Mouse (Mus musculus): ENCODE measurements around the gene Dld. TPM values are rescaled to one million over a fixed set of nuclear protein-coding genes. Genes with fewer than 3 reads are reported as not detected.

Gene Dld
- polyA plus RNA-seq, 1 experiment: 15.9 TPM

DNA sequence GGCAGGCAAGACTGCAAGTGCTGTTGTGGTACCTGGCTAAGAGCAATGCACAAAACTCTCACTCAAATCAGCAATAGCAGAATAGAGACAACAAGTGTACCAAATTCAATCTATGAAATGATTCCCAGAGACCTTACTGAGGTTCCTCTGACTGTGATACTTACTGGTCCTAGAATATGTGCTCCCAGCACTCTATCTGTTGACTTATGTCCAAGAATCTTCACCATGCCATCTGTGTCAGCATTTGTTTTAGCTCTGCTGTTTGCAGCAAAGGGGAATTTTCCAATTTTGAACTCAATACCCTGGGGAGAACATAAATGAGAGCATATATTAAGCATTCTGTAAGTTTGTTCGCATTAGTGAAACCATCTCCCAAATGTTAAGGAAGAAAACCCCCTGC lies 18.0 kb downstream of the Dld start:
- Histone ChIP-seq H3K4me1 (ENCODE audit: control insufficient read depth, insufficient read depth, low read length) (no peaks in the 10 kb centered on the region), H3K4me3 (replicated peaks; ENCODE audit: extremely low read depth, low read depth, low read length) (no peak overlapping the region)
- TF ChIP-seq POLR2A (IDR thresholded peaks at IDR 0.05; ENCODE audit: borderline replicate concordance, extremely low read depth, low read depth, low read length) (no peak), CTCF (IDR thresholded peaks at IDR 0.05; ENCODE audit: insufficient read depth, low read length) (no peak)
- 85% methylated on average over 1 of the region's 1 CpGs for WGBS
- no peak for DNase-seq

- TF ChIP-seq POLR2A (IDR thresholded peaks at IDR 0.05; ENCODE audit: borderline replicate concordance, extremely low read depth, low read depth, low read length): no peak
- no peak for TF ChIP-seq CTCF (IDR thresholded peaks at IDR 0.05; ENCODE audit: insufficient read depth, low read length)
- 89% methylated on average over 9 of the region's 9 CpGs for WGBS
- Histone ChIP-seq H3K4me1 (ENCODE audit: control insufficient read depth, insufficient read depth, low read length) (no peaks in the 10 kb centered on the region), H3K4me3 (replicated peaks; ENCODE audit: extremely low read depth, low read depth, low read length) (no peak overlapping the region)
- no peak for DNase-seq
These were observed 24.1 kb downstream of the Dld start for GRCm38 (mm10) chr12:31327139-31327538.

DNA sequence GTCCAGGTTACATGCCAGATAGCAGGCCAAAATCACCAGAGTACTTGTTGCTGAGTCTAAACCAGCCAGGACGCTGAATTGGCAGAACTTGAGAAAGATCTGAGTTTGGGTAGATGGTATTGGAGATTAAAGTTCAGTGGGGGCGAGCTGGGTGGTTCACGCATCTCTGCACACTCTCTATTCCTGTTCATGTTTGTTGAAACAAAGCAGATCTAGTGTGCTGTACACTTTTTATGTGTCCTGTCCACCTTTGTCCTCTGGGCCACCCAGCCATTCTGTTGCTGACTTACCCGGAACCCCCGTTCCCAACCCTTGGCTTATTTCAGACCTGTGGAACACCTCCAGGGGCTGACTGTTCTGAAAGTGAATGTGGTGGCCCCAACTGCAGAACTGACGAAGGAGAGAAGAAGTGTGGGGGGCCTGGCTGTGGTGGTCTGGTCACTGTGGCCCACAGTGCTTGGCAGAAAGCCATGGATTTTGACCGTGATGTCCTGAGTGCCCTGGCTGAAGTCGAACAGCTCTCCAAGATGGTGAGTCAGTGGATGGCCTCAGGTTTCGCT lies 28.0 kb downstream of the Dld start:
- Histone ChIP-seq H3K4me3 (replicated peaks; ENCODE audit: extremely low read depth, low read depth, low read length) (no peak overlapping the region), H3K4me1 (ENCODE audit: control insufficient read depth, insufficient read depth, low read length) (no peaks in the 10 kb centered on the region)
- DNase-seq: no peak
- no peak for TF ChIP-seq POLR2A (IDR thresholded peaks at IDR 0.05; ENCODE audit: borderline replicate concordance, extremely low read depth, low read depth, low read length)
- TF ChIP-seq CTCF (IDR thresholded peaks at IDR 0.05; ENCODE audit: insufficient read depth, low read length): no peak
- WGBS: 88% methylated on average over 9 of the region's 9 CpGs

- Histone ChIP-seq H3K4me1 (ENCODE audit: control insufficient read depth, insufficient read depth, low read length) (no peaks in the 10 kb centered on the region), H3K4me3 (replicated peaks; ENCODE audit: extremely low read depth, low read depth, low read length) (no peak overlapping the region)
- 81% methylated on average over 1 of the region's 1 CpGs for WGBS
- DNase-seq: no peak
- TF ChIP-seq POLR2A (IDR thresholded peaks at IDR 0.05; ENCODE audit: borderline replicate concordance, extremely low read depth, low read depth, low read length): no peak
- no peak for TF ChIP-seq CTCF (IDR thresholded peaks at IDR 0.05; ENCODE audit: insufficient read depth, low read length)
These were observed 29.7 kb downstream of the Dld start for GRCm38 (mm10) chr12:31321532-31321931.

GRCm38 (mm10) chr12:31320817-31321216 lies 30.4 kb downstream of the Dld start:
- TF ChIP-seq POLR2A (IDR thresholded peaks at IDR 0.05; ENCODE audit: borderline replicate concordance, extremely low read depth, low read depth, low read length): no peak
- no peak for TF ChIP-seq CTCF (IDR thresholded peaks at IDR 0.05; ENCODE audit: insufficient read depth, low read length)
- H3K4me1 ChIP-seq (ENCODE audit: control insufficient read depth, insufficient read depth, low read length): no peaks in the 10 kb centered on the region
- WGBS: 88% methylated on average over 13 of the region's 13 CpGs
- H3K4me3 ChIP-seq (replicated peaks; ENCODE audit: extremely low read depth, low read depth, low read length): no peak overlapping the region
- DNase-seq: no peak

DNA sequence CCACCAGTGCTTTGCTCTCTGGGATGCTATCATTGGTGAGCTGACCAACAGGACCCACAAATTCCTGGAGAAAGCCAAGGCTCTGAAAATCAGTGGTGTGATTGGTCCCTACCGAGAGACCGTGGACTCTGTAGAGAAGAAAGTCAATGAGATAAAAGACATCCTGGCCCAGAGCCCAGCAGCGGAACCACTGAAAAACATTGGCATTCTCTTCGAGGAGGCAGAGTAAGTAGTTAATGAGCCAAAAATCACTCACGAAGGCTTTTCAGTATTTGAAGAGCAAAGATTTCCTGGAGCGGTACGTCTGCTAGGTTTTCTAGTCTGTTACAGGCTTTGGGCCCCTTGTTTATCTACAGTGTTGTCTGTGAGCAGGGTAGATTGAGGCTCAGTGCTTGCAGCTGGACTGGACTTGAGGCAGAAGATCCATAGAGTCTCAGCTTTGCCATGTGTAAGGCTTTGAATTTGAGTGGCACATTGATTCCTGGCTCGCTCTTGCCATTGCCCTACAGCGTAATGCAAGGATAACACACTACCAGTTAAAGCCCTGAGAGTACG lies 32.8 kb downstream of the Dld start:
- Histone ChIP-seq H3K4me3 (replicated peaks; ENCODE audit: extremely low read depth, low read depth, low read length) (no peak overlapping the region), H3K4me1 (ENCODE audit: control insufficient read depth, insufficient read depth, low read length) (no peaks in the 10 kb centered on the region)
- 71% methylated on average over 10 of the region's 10 CpGs for WGBS
- no peak for DNase-seq
- TF ChIP-seq POLR2A (IDR thresholded peaks at IDR 0.05; ENCODE audit: borderline replicate concordance, extremely low read depth, low read depth, low read length) (no peak), CTCF (IDR thresholded peaks at IDR 0.05; ENCODE audit: insufficient read depth, low read length) (no peak)

DNA sequence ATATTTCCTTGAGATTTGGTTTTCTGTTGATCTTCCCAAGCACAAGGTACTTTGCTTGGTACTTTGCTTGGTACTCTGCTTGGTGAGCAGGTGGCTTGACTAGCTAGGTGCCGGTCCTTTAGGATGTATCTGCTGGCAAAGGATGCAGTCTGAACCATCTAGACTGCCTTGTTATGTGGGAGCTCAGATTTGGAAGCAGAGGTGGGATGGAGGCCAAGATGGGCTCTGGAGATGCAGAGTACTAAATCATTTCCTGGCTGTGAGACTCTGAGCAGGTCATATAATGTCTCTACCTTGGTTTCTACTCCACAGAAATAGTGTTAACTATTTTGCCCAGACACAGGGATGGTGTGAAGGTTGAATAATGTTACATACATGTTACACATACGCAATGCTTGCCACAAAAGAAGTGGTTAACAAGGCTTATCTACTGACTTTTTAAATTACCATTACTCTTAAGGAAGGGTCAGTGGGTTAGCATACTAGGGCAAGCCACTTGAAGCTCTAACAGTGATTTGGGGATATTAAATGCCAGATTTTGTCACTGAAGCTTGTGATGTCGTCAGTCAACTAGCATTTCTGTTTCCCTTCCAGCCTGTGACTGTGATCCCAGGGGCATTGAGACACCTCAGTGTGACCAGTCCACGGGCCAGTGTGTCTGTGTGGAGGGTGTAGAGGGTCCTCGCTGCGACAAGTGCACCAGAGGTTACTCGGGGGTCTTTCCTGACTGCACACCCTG lies 33.4 kb downstream of the Dld start:
- DNase-seq: no peak
- TF ChIP-seq POLR2A (IDR thresholded peaks at IDR 0.05; ENCODE audit: borderline replicate concordance, extremely low read depth, low read depth, low read length) (no peak), CTCF (IDR thresholded peaks at IDR 0.05; ENCODE audit: insufficient read depth, low read length) (no peak)
- Histone ChIP-seq H3K4me1 (ENCODE audit: control insufficient read depth, insufficient read depth, low read length) (no peaks in the 10 kb centered on the region), H3K4me3 (replicated peaks; ENCODE audit: extremely low read depth, low read depth, low read length) (no peak overlapping the region)
- WGBS: 76% methylated on average over 7 of the region's 7 CpGs

- TF ChIP-seq POLR2A (IDR thresholded peaks at IDR 0.05; ENCODE audit: borderline replicate concordance, extremely low read depth, low read depth, low read length): no peak
- no peak for TF ChIP-seq CTCF (IDR thresholded peaks at IDR 0.05; ENCODE audit: insufficient read depth, low read length)
- WGBS: 73% methylated on average over 6 of the region's 6 CpGs
- Histone ChIP-seq H3K4me3 (replicated peaks; ENCODE audit: extremely low read depth, low read depth, low read length) (no peak overlapping the region), H3K4me1 (ENCODE audit: control insufficient read depth, insufficient read depth, low read length) (no peaks in the 10 kb centered on the region)
- DNase-seq: no peak
These were observed 35.3 kb downstream of the Dld start for GRCm38 (mm10) chr12:31315961-31316360.

- 92% methylated on average over 7 of the region's 7 CpGs for WGBS
- no peak for DNase-seq
- H3K4me1 ChIP-seq (ENCODE audit: control insufficient read depth, insufficient read depth, low read length): no peaks in the 10 kb centered on the region
- TF ChIP-seq POLR2A (IDR thresholded peaks at IDR 0.05; ENCODE audit: borderline replicate concordance, extremely low read depth, low read depth, low read length) (no peak), CTCF (IDR thresholded peaks at IDR 0.05; ENCODE audit: insufficient read depth, low read length) (no peak)
- H3K4me3 ChIP-seq (replicated peaks; ENCODE audit: extremely low read depth, low read depth, low read length): no peak overlapping the region
These were observed 36.9 kb downstream of the Dld start for GRCm38 (mm10) chr12:31314310-31314709.

DNA sequence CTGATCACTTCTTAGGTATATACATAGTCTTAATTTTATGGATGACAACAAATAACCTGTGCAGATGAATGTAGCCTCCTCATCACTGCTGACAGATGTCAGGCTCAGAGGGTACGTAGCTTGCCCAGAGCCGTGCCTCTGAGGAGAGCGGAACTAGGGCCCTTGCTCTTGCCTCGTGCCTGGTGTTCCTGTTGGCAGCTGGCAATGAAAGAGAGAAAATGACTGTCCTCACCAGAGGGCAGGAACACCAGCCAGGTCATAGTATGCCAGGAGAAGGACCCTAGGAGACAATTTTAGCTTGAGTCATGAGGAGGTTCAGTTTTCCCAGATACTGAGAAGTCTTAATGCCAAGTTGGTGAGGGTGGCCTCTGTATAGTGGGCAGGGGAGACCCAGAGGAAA lies 38.1 kb downstream of the Dld start:
- DNase-seq: no peak
- Histone ChIP-seq H3K4me1 (ENCODE audit: control insufficient read depth, insufficient read depth, low read length) (no peaks in the 10 kb centered on the region), H3K4me3 (replicated peaks; ENCODE audit: extremely low read depth, low read depth, low read length) (no peak overlapping the region)
- 86% methylated on average over 4 of the region's 4 CpGs for WGBS
- TF ChIP-seq POLR2A (IDR thresholded peaks at IDR 0.05; ENCODE audit: borderline replicate concordance, extremely low read depth, low read depth, low read length): no peak
- no peak for TF ChIP-seq CTCF (IDR thresholded peaks at IDR 0.05; ENCODE audit: insufficient read depth, low read length)
